Mouse (Mus musculus): ENCODE results near the gene Nradd. TPM values are rescaled to one million over a fixed set of nuclear protein-coding genes. Genes with fewer than 3 reads are reported as not detected.

Gene Nradd
- polyA plus RNA-seq, 1 experiment from 2014 or later, result 69.3 TPM

DNA sequence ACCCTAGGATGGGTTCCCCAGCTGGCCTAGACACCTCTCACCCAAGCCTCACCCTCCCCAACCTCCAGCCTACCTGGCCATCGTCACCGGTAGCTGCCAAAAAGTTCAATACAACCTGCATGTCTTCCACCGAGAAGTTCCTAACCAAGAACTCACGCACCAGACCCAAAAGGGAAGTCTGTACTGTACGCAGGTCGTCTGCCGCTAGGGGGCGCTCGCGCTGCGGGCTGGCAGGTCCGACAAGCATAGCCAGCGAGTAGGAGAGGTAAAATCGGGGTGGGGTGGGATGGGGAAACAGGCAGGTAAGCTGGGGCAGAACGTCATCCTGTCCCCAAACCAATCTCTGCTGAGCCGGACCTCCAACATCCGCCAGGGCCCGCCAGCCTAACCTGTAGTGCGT is 11.0 kb upstream of the Nradd start:
- H3K27me3 ChIP-seq, result no peaks in the 10 kb centered on the region
- no peak for ATAC-seq
- in situ Hi-C loops (cut with MboI; ENCODE audit: low pct_unique_long_range_greater_than_20kb), result no loop called here
- DNase-seq (ENCODE audit: low read depth, low spot score), result no peak
- CTCF ChIA-PET, result interaction anchor here (0.7 to 1.8 kb wide), 15 partner anchors 11 to 243 kb away, joined by 3 to 7 read pairs (median 3); partner anchors contain the start of gene Nradd
- TF ChIP-seq CTCF (IDR thresholded peaks at IDR 0.05), result no peak
- POLR2A ChIA-PET, result interaction anchor here (1.5 kb wide), 1 partner anchor 186 kb away, joined by 4 read pairs; no protein-coding TSS in a partner anchor

- in situ Hi-C loops (cut with MboI; ENCODE audit: low pct_unique_long_range_greater_than_20kb), result loop anchor here (5.0 kb wide), 1 partner anchor 133 kb away; no protein-coding TSS in a partner anchor
- ChIA-PET CTCF (interaction anchor here (1.0 to 3.3 kb wide), 7 partner anchors 10 to 218 kb away, joined by 3 to 9 read pairs (median 3); partner anchors contain the start of gene Nradd), POLR2A (interaction anchor here (1.2 to 1.5 kb wide), 2 partner anchors 11 to 184 kb away, joined by 3 to 4 read pairs; no protein-coding TSS in a partner anchor)
- H3K27me3 ChIP-seq, result no peaks in the 10 kb centered on the region
- ATAC-seq (no peak), DNase-seq (ENCODE audit: low read depth, low spot score) (no peak)
- no peak for TF ChIP-seq CTCF (IDR thresholded peaks at IDR 0.05)
Measured at GRCm38 (mm10) chr9:110633882-110634281, 9.6 kb upstream of the Nradd start.

DNA sequence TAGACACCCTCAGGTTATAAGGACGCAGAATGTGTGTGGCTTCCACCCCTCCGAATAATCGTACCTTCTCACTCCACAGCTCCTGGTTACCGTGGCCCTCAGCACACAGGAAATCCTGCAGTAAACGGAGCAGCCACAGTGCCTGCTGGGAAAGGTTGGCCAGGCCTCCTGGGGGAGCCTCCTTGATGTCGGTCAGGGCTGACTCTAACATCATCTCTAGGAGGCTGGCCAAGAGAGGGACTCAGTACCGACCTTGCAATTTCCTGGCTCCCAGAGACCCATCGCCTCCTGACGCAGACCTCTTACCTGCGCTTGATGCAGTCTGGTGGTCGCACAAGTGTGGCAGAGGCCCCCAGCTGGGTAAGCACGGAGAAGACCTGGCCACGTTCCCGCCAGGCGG is 8.4 kb upstream of the Nradd start:
- ChIA-PET POLR2A (interaction anchor here (0.9 kb wide), 1 partner anchor 222 kb away, joined by 3 read pairs; no protein-coding TSS in a partner anchor), CTCF (interaction anchor here (1.0 to 3.3 kb wide), 3 partner anchors 20 to 217 kb away, joined by 3 to 9 read pairs (median 3); no protein-coding TSS in a partner anchor)
- in situ Hi-C loops (cut with MboI; ENCODE audit: low pct_unique_long_range_greater_than_20kb), result loop anchor here (5.0 kb wide), 1 partner anchor 135 kb away; no protein-coding TSS in a partner anchor
- ATAC-seq (no peak), DNase-seq (ENCODE audit: low read depth, low spot score) (no peak)
- H3K27me3 ChIP-seq, result no peaks in the 10 kb centered on the region
- TF ChIP-seq CTCF (IDR thresholded peaks at IDR 0.05), result no peak

DNA sequence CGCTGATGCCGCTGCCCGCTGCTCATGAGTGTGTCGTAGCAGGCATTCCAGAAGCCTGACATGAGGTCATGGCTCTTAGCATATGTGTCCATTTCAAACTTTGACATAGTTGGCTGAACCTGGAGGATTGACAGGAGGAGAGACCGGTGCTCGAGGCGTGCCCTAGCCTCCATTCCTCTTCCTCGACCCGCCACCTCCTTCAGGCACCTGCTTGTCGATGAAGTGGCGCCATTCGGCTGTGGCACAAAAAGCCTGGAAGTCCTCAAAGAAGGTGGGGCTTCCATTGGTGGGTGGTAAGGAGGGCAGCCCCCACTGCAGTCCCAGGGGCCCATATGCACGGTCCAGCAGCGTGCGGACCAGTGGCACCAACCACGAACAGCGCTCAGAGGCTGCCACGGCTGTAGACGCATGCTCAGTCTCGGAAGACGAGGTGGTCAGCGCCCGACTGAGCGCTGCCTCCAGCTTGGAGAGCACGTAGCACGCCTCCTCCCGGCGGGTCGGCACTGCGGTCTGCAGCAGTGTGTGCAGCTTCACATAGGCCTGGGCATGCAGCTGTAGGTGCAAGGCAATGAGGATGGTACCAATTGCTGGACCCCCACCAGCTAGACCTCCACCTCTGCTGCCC is 7.5 kb upstream of the Nradd start:
- DNase-seq (ENCODE audit: low read depth, low spot score) (no peak), ATAC-seq (no peak)
- no peaks in the 10 kb centered on the region for H3K27me3 ChIP-seq
- TF ChIP-seq CTCF (IDR thresholded peaks at IDR 0.05), result no peak
- POLR2A ChIA-PET, result no interaction called here
- in situ Hi-C loops (cut with MboI; ENCODE audit: low pct_unique_long_range_greater_than_20kb), result loop anchor here (5.0 kb wide), 1 partner anchor 136 kb away; no protein-coding TSS in a partner anchor
- CTCF ChIA-PET, result interaction anchor here (0.7 to 3.3 kb wide), 5 partner anchors 18 to 182 kb away, joined by 3 to 9 read pairs (median 4); no protein-coding TSS in a partner anchor

DNA sequence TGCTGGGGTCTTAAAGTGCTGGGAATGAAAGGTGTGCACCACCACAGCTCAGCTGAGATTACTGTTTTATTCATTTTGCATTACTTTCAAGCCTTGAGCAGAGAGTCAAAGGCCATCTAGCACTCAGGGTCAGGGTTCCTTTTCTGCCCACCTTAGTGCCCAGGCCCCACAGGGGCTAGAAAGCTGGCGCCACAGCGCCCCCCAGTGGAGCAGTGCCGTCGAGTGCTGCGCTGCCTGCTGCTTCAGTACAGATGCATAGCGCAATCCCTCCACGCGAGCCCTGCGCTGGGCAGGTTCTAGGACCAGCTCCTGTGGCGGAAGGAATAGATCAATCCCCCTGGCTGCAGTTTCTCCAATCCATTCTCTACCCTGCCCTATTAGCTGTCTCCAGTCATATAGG is 6.9 kb upstream of the Nradd start:
- in situ Hi-C loops (cut with MboI; ENCODE audit: low pct_unique_long_range_greater_than_20kb), result loop anchor here (5.0 kb wide), 1 partner anchor 136 kb away; no protein-coding TSS in a partner anchor
- no peak for ATAC-seq
- ChIA-PET POLR2A (no interaction called here), CTCF (interaction anchor here (0.7 to 3.3 kb wide), 10 partner anchors 9 to 220 kb away, joined by 3 to 9 read pairs (median 4); no protein-coding TSS in a partner anchor)
- TF ChIP-seq CTCF (IDR thresholded peaks at IDR 0.05), result no peak
- DNase-seq (ENCODE audit: low read depth, low spot score), result no peak
- no peaks in the 10 kb centered on the region for H3K27me3 ChIP-seq

- no peak for TF ChIP-seq CTCF (IDR thresholded peaks at IDR 0.05)
- CTCF ChIA-PET, result interaction anchor here (0.9 to 1.9 kb wide), 7 partner anchors 10 to 219 kb away, joined by 3 to 7 read pairs (median 5); no protein-coding TSS in a partner anchor
- DNase-seq (ENCODE audit: low read depth, low spot score), result peak; percentile 55
- H3K27me3 ChIP-seq, result no peaks in the 10 kb centered on the region
- POLR2A ChIA-PET, result no interaction called here
- in situ Hi-C loops (cut with MboI; ENCODE audit: low pct_unique_long_range_greater_than_20kb), result loop anchor here (5.0 kb wide), 1 partner anchor 137 kb away; no protein-coding TSS in a partner anchor
- no peak for ATAC-seq
Measured at GRCm38 (mm10) chr9:110630171-110630570, 5.9 kb upstream of the Nradd start.

GRCm38 (mm10) chr9:110625350-110625908 is 1.2 kb upstream of the Nradd start:
- in situ Hi-C loops (cut with MboI; ENCODE audit: low pct_unique_long_range_greater_than_20kb), result loop anchor here (10.0 kb wide), 1 partner anchor 191 kb away; no protein-coding TSS in a partner anchor
- DNase-seq (ENCODE audit: low read depth, low spot score), result no peak
- ChIA-PET CTCF (interaction anchor here (1.2 kb wide), 1 partner anchor 177 kb away, joined by 3 read pairs; no protein-coding TSS in a partner anchor), POLR2A (no interaction called here)
- H3K27me3 ChIP-seq, result no peaks in the 10 kb centered on the region
- no peak for ATAC-seq
- no peak for TF ChIP-seq CTCF (IDR thresholded peaks at IDR 0.05)

DNA sequence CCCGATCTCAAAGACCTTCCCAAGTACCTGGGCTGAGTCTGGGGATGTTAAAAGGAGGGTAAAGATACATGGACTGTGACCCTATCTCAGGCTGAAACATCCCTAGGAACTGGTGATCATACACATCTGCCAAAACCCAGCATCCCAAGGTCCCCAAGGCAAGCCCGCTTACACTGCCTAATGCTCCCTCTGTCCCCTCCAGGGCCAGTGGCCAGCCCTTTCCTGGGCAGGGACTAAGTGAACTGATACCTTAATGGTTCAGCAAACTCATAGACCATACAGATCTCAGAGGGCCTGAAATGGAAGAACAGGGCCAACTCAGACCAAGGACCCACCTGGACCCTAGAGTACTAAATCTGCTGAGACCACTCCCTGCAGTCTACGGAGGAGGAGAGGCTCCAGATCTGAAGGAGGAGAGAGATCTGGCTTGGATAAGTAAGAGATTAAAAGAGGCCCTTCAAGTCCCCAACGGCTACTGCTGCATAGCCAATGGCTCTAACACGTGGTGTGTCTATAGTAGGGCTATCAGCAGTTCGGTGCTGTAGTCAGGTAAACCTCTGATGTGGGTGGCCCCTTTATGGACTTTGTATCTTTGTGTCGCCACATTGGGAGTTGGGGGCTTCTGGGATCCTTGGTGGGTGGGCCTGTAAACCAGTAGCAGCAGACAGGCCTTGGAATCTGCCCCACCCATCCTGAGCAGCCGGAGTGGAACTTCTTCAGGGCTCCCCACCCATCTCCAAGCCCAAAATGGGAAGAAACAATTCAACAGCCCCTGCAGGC is 646 bp downstream of the Nradd start:
- H3K27me3 ChIP-seq, result no peaks in the 10 kb centered on the region
- in situ Hi-C loops (cut with MboI; ENCODE audit: low pct_unique_long_range_greater_than_20kb), result loop anchor here (10.0 kb wide), 1 partner anchor 189 kb away; no protein-coding TSS in a partner anchor
- POLR2A ChIA-PET, result no interaction called here
- CTCF ChIA-PET, result interaction anchor here (0.8 to 1.1 kb wide), 2 partner anchors 11 kb away, joined by 3 read pairs; no protein-coding TSS in a partner anchor
- no peak for TF ChIP-seq CTCF (IDR thresholded peaks at IDR 0.05)
- DNase-seq (ENCODE audit: low read depth, low spot score), result no peak
- no peak for ATAC-seq

DNA sequence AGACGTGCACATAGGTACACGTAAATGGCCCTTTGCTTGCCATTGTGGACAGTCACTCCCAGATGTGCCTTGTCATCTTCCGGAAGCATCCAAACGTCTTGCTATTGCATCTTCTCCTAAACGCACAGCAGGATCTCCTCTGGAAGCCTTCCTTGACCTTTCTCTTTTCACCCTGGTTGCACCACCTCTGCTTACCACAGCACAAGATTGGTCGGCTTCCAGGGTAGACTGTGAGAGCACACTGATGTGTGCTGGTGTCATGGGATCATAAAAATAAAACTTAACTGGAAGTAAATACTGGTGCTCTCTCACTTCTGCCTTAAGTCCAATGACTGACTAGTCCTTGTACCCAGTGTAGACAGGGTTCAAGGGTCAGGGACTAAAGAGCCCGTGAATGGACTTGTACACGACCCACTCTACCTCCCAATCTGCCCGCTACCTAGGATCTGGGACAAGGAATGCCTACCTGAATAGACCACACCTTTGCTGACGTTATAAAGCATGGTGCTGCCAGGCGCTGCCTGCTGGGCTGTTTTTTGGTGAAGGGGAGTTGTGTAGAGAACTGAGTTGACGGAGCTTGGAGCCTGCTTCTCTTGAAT is 1.5 kb downstream of the Nradd start:
- H3K27me3 ChIP-seq, result no peaks in the 10 kb centered on the region
- DNase-seq (ENCODE audit: low read depth, low spot score) (no peak), ATAC-seq (no peak)
- CTCF ChIA-PET, result interaction anchor here (0.8 kb wide), 1 partner anchor 12 kb away, joined by 3 read pairs; no protein-coding TSS in a partner anchor
- POLR2A ChIA-PET, result no interaction called here
- no peak for TF ChIP-seq CTCF (IDR thresholded peaks at IDR 0.05)
- in situ Hi-C loops (cut with MboI; ENCODE audit: low pct_unique_long_range_greater_than_20kb), result loop anchor here (10.0 kb wide), 1 partner anchor 188 kb away; no protein-coding TSS in a partner anchor

All from Patski (cell line).